Mouse (Mus musculus): ENCODE results near the gene Abl2. TPM values are rescaled to one million over a fixed set of nuclear protein-coding genes. Genes with fewer than 3 reads are reported as not detected.

Gene Abl2
- total RNA-seq, 1 experiment, result 41.1 TPM

DNA sequence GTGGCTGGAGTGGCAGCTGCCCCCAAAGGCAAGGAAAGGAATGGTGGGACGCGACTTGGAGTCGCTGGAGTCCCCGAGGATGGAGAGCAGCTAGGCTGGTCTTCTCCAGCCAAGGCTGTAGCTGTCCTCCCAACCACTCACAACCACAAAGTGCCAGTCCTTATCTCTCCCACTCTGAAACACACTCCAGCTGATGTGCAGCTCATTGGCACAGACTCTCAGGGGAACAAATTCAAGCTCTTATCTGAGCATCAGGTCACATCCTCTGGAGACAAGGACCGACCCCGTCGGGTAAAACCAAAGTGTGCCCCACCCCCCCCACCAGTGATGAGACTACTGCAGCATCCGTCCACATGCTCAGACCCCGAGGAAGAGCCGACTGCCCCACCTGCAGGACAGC, 83.2 kb downstream of the Abl2 start:
- in situ Hi-C loops (cut with MboI; ENCODE audit: low sequenced_read_pairs in 2 of 2, unreplicated experiment in 2 of 2), result no loop called here
- no peak for DNase-seq (ENCODE audit: low read depth, low spot score)
- H3K9ac ChIP-seq (ENCODE audit: insufficient read depth, low read depth, low read length, poor library complexity, severe bottlenecking), result no peak overlapping the region
- no peak overlapping the region for H3K27ac ChIP-seq (ENCODE audit: insufficient read depth, low read depth, low read length, poor library complexity, severe bottlenecking)
- no peak overlapping the region for H3K4me3 ChIP-seq (ENCODE audit: insufficient read depth in 1 of 2, low read depth in 1 of 2, low read length in 2 of 2, poor library complexity in 1 of 2, severe bottlenecking in 1 of 2)
- peaks cover 39% of the 10 kb centered on the region for H3K36me3 ChIP-seq (ENCODE audit: control insufficient read depth, insufficient read depth, low read length, poor library complexity, severe bottlenecking)
- peaks cover 0 to 8% of the 10 kb centered on the region in 2 experiments; a peak in 1 of 4 replicates for H3K4me1 ChIP-seq (ENCODE audit: control insufficient read depth in 2 of 2, insufficient read depth in 2 of 2, low read length in 2 of 2, poor library complexity in 1 of 2)
- no peak for TF ChIP-seq ZC3H11A (IDR thresholded peaks at IDR 0.05; ENCODE audit: borderline replicate concordance, low read depth, low read length)
- TF ChIP-seq ZNF384 (IDR thresholded peaks at IDR 0.05; ENCODE audit: low read depth, low read length), result no peak
- TF ChIP-seq CHD2 (IDR thresholded peaks at IDR 0.05; ENCODE audit: low read depth, low read length), result no peak
- no peak for TF ChIP-seq MAFK (IDR thresholded peaks at IDR 0.05; ENCODE audit: insufficient read depth, low read depth, low read length)
- no peak for TF ChIP-seq HCFC1 (IDR thresholded peaks at IDR 0.05; ENCODE audit: borderline replicate concordance, insufficient read depth, low read length)
- H3K9me3 ChIP-seq (ENCODE audit: control insufficient read depth, insufficient read depth, low read depth, low read length), result no peaks in the 10 kb centered on the region

DNA sequence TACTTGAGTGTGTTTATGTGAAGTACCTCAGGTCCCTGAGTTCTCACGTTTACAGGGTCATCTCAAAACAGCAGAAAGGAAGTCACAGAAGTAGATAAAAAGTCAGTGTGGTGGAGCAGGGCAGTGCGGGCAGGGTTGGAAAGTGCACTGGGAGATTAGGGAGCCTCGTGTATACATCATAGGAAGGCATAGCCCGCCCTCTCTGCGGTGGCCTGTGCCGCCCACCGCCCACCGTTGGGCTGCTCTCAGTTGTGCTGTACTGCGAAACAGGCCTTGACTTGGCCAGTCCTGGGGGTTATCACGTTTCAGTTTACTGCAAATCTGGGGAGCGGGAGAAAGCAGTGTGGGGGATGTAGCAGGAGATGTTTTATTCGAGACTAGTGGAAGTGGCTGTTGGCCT, 84.2 kb downstream of the Abl2 start:
- no peak for TF ChIP-seq MAFK (IDR thresholded peaks at IDR 0.05; ENCODE audit: insufficient read depth, low read depth, low read length)
- no peak for TF ChIP-seq ZNF384 (IDR thresholded peaks at IDR 0.05; ENCODE audit: low read depth, low read length)
- TF ChIP-seq ZC3H11A (IDR thresholded peaks at IDR 0.05; ENCODE audit: borderline replicate concordance, low read depth, low read length), result no peak
- no peak for TF ChIP-seq HCFC1 (IDR thresholded peaks at IDR 0.05; ENCODE audit: borderline replicate concordance, insufficient read depth, low read length)
- TF ChIP-seq CHD2 (IDR thresholded peaks at IDR 0.05; ENCODE audit: low read depth, low read length), result no peak

GRCm38 (mm10) chr1:156644061-156644460, 85.5 kb downstream of the Abl2 start:
- Histone ChIP-seq H3K4me3 (ENCODE audit: insufficient read depth in 1 of 2, low read depth in 1 of 2, low read length in 2 of 2, poor library complexity in 1 of 2, severe bottlenecking in 1 of 2) (no peak overlapping the region), H3K36me3 (ENCODE audit: control insufficient read depth, insufficient read depth, low read length, poor library complexity, severe bottlenecking) (peaks cover 38% of the 10 kb centered on the region), H3K4me1 (ENCODE audit: control insufficient read depth in 2 of 2, insufficient read depth in 2 of 2, low read length in 2 of 2, poor library complexity in 1 of 2) (peaks cover 0 to 17% of the 10 kb centered on the region in 2 experiments; a peak in 2 of 4 replicates), H3K27ac (ENCODE audit: insufficient read depth, low read depth, low read length, poor library complexity, severe bottlenecking) (no peak overlapping the region), H3K9me3 (ENCODE audit: control insufficient read depth, insufficient read depth, low read depth, low read length) (no peaks in the 10 kb centered on the region), H3K9ac (ENCODE audit: insufficient read depth, low read depth, low read length, poor library complexity, severe bottlenecking) (no peak overlapping the region)
- in situ Hi-C loops (cut with MboI; ENCODE audit: low sequenced_read_pairs in 2 of 2, unreplicated experiment in 2 of 2), result no loop called here
- no peak for TF ChIP-seq ZC3H11A (IDR thresholded peaks at IDR 0.05; ENCODE audit: borderline replicate concordance, low read depth, low read length)
- TF ChIP-seq CHD2 (IDR thresholded peaks at IDR 0.05; ENCODE audit: low read depth, low read length), result no peak
- no peak for TF ChIP-seq HCFC1 (IDR thresholded peaks at IDR 0.05; ENCODE audit: borderline replicate concordance, insufficient read depth, low read length)
- no peak for TF ChIP-seq MAFK (IDR thresholded peaks at IDR 0.05; ENCODE audit: insufficient read depth, low read depth, low read length)
- no peak for TF ChIP-seq ZNF384 (IDR thresholded peaks at IDR 0.05; ENCODE audit: low read depth, low read length)
- DNase-seq (ENCODE audit: low read depth, low spot score), result no peak

More for the DNA sequence above, 84.2 kb downstream of the Abl2 start:
- DNase-seq (ENCODE audit: low read depth, low spot score), result no peak
- Histone ChIP-seq H3K27ac (ENCODE audit: insufficient read depth, low read depth, low read length, poor library complexity, severe bottlenecking) (no peak overlapping the region), H3K36me3 (ENCODE audit: control insufficient read depth, insufficient read depth, low read length, poor library complexity, severe bottlenecking) (peaks cover 38% of the 10 kb centered on the region), H3K9ac (ENCODE audit: insufficient read depth, low read depth, low read length, poor library complexity, severe bottlenecking) (no peak overlapping the region), H3K4me1 (ENCODE audit: control insufficient read depth in 2 of 2, insufficient read depth in 2 of 2, low read length in 2 of 2, poor library complexity in 1 of 2) (peaks cover 0 to 10% of the 10 kb centered on the region in 2 experiments; a peak in 1 of 4 replicates), H3K4me3 (ENCODE audit: insufficient read depth in 1 of 2, low read depth in 1 of 2, low read length in 2 of 2, poor library complexity in 1 of 2, severe bottlenecking in 1 of 2) (no peak overlapping the region), H3K9me3 (ENCODE audit: control insufficient read depth, insufficient read depth, low read depth, low read length) (no peaks in the 10 kb centered on the region)
- in situ Hi-C loops (cut with MboI; ENCODE audit: low sequenced_read_pairs in 2 of 2, unreplicated experiment in 2 of 2), result no loop called here

DNA sequence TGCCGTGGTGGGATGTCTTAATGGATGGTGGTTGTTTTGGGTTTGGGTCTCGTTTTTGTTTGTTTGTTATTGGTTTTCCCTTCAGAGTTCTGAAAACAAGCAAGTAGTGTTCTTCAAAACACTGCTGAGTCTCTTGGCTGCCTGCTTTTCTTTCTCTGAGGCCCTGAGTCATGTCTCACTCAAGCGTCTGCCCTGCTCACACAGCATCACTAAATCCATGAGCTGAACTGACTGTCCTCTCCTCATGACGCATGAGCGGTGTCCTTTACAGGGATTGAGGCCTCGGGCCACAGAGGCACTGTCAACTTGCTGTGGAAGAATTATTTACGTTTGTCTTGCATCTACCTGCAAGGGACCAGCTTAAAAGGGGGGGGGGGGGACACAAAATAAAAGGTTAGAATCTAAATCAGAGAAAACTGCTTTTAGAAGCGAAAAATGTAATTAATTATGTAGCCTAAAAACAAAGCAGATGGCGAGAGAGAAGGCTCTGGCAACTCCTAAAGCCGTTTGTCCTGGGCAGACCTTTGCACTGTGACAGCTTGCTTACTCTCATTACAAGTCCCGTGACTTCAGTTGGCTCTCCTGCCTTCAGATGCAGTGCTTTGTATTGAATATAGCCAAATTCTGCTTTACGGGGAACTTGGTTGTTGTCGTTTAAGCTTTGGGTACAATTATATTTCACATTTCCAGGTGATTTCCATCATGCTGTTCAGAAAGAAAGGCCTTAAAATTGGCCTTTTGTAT, 86.4 kb downstream of the Abl2 start:
- no peak overlapping the region for H3K9ac ChIP-seq (ENCODE audit: insufficient read depth, low read depth, low read length, poor library complexity, severe bottlenecking)
- DNase-seq (ENCODE audit: low read depth, low spot score), result no peak
- no peak overlapping the region for H3K4me3 ChIP-seq (ENCODE audit: insufficient read depth in 1 of 2, low read depth in 1 of 2, low read length in 2 of 2, poor library complexity in 1 of 2, severe bottlenecking in 1 of 2)
- TF ChIP-seq MAFK (IDR thresholded peaks at IDR 0.05; ENCODE audit: insufficient read depth, low read depth, low read length) (no peak), ZC3H11A (IDR thresholded peaks at IDR 0.05; ENCODE audit: borderline replicate concordance, low read depth, low read length) (no peak), CHD2 (IDR thresholded peaks at IDR 0.05; ENCODE audit: low read depth, low read length) (no peak), ZNF384 (IDR thresholded peaks at IDR 0.05; ENCODE audit: low read depth, low read length) (no peak), HCFC1 (IDR thresholded peaks at IDR 0.05; ENCODE audit: borderline replicate concordance, insufficient read depth, low read length) (no peak)
- peaks cover 0 to 20% of the 10 kb centered on the region in 2 experiments; a peak in 2 of 4 replicates for H3K4me1 ChIP-seq (ENCODE audit: control insufficient read depth in 2 of 2, insufficient read depth in 2 of 2, low read length in 2 of 2, poor library complexity in 1 of 2)
- in situ Hi-C loops (cut with MboI; ENCODE audit: low sequenced_read_pairs in 2 of 2, unreplicated experiment in 2 of 2), result no loop called here
- no peak overlapping the region for H3K27ac ChIP-seq (ENCODE audit: insufficient read depth, low read depth, low read length, poor library complexity, severe bottlenecking)
- H3K36me3 ChIP-seq (ENCODE audit: control insufficient read depth, insufficient read depth, low read length, poor library complexity, severe bottlenecking), result peaks cover 33% of the 10 kb centered on the region
- H3K9me3 ChIP-seq (ENCODE audit: control insufficient read depth, insufficient read depth, low read depth, low read length), result no peaks in the 10 kb centered on the region
